Mouse (Mus musculus) layer of hippocampus, postnatal 10 days (tissue): Measurements from ENCODE around the gene Shc4. TPM values are rescaled to one million over a fixed set of nuclear protein-coding genes. Genes with fewer than 3 reads are reported as not detected.

Source experiments
- DNase-seq, 2 experiments: peaks; one replicate each; pipeline ENCODE4 v3.0.0; 2021; ENCODE audit warnings: low spot score in 2 of 2
- total RNA-seq, 2 experiments: library from RNA; stranded (reverse); gene quantifications; 2 replicates each; pipeline ENCODE4 v1.2.3; 2021

The Shc4 gene
- total RNA-seq, 2 experiments from 2014 or later = 6.5 to 6.8 TPM

DNA sequence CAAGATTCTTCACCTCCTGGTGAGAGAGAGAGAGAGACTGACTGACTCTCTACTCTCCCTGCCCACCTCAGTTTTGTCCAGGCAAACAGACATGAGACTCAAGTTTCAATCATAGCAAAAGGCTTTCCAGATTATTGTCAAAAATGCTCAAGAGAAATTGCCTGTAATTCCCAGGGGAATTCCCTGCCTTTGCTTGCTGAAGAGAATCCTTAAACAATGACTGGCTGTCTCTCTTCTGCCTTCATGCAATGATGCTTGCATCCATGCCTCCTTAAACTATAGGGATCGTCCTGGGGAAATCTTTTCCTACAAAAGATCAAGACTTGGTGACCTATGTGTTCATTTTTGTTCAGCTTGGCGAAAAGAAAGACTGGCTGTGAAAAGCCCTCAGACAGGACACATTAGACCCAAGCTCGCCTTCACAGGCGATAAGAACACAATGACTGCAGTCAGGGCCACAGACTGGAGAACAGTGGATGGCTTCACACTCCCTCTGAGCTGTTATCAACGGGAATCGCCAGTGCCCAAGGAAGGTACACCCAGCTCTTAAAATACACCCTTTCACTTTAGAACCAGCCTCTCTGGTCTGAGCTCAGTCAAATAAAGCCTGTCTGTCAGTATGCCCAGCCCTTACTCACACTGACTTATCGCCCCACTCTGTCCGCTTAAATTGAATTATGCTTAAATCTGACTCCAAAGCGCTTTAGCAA lies 38.4 kb downstream of the Shc4 start:
- no peak for DNase-seq

DNA sequence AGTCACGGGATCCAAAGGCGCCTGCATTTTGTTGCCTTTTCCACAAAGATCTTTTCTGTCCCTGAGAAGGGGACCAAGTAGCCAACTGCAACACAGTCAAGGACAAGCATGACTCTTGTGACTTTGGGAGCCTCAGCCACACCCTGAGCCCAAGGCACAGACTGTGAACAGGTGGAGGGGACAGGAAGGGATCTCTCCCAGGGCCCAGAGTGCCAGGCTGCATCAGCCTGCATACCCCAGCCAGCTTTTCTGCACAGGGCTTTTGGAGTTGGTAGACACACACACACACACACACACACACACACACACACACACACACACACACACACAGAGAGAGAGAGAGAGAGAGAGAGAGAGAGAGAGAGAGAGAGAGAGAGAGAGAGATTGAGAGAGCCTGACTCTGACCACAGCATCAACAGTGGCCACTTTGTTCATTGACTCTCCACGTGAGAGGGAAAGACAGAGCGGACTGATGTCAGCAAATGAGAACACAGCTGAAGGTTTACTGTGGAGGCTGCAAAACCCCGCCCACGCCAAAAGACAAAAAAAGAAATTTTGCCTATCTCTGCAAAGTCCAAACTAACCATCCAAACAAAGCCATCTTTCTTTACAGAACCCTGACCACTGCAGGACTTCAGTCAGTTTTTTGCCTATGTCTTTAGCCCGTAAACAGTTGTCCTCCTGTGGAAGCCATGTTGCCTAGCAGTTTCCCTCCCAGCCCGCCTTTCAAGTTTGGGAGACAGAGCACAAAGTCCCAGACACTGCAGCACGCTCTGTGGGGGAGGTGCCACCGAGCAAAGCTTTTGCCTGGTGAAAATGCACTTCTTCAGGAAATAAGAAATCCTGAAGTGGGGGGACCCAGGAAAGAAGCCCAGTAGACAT lies 39.1 kb downstream of the Shc4 start:
- peak in 1 of 2 experiments; percentile 23 for DNase-seq

DNA sequence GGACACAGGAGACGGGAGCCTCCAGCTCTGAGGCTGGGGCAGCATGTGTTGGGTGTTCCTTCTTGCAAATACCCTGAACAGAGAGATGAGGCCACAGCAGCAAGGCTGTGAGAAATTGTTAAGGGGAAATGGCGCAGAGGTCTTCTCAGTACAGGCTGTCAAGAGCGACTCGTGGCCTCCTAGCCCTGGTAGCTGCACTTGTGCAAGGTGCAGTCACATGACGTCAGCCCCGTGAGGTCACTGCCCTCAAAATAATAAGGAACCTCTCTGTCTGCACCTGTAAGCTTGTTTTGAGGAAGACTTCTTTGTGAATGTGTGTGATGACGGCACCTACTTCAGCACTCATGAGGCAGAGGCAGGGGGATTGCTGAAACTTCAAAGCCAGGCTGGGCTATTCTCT lies 40.1 kb downstream of the Shc4 start:
- no peak for DNase-seq

DNA sequence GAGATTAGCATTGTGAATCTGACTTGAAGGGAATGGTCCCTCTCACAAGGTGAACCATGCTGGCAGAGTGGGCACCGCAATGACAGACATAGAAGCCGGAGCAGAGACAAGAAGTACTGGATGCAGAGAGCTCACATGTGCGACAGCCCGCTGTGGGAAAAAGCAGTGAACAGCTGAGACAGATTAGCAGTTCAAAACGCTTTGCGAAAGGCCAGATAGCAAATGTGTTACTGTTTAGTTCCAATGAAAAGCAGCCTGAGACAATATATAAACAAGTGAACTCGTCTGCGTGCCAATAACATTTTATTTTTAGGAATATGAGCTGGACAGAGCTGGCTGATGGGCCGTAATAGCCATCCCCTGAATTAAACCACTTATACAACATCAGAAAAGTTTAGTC lies 42.1 kb downstream of the Shc4 start:
- DNase-seq = no peak

DNA sequence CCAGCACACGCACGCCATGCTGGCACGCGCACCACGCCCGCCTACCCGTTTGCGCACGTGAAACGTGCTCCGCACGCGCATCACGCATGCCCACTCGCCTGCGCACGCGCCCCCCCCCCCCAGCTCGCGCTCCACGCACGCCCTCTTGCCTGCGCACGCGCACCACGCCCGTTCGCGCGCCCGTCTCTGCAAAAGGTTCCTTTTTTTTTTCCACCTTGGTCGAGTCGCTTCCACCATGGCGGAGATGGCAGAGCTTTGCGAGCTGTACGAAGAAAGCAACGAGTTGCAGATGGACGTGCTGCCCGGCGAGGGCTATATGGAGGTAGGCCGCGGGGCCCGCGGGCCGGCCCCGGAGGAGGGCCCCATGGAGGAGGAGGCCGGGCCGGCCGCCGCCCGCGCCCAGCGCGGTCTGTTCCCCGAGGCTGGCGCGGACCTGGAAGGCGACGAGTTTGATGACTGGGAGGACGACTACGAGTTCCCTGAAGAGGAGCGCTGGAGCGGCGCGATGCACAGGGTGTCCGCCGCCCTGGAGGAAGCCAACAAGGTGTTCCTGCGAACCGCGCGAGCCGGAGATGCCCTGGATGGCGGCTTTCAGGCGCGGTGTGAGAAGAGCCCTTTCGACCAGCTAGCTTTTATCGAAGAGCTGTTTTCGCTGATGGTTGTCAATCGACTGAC lies 50.9 kb downstream of the Shc4 start, which contains the start of gene Eid1:
TSS of gene Eid1 (plus strand) at position 139 of the 675 bp plus-strand sequence.
- DNase-seq = peak; percentile 79 to 85

DNA sequence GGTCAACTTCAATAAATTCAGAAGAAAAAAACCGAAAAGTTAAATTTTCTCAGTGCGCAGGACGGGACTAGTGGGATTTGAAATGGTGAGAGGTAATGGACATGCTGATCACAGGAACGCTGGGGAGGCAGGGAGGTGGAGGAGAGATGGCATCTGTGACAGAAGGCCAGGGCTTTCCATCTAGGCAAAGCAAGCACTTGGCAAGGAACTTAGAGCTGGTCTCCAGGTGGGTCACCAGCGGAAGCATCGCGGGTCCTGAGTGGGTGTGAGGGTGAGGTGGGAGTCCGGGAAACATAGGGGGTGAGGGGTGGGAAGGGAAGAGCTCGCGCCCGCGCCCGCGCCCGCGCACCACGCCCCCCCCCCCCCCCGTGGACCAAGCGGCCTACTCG lies 51.4 kb downstream of the Shc4 start:
- DNase-seq = no peak

DNA sequence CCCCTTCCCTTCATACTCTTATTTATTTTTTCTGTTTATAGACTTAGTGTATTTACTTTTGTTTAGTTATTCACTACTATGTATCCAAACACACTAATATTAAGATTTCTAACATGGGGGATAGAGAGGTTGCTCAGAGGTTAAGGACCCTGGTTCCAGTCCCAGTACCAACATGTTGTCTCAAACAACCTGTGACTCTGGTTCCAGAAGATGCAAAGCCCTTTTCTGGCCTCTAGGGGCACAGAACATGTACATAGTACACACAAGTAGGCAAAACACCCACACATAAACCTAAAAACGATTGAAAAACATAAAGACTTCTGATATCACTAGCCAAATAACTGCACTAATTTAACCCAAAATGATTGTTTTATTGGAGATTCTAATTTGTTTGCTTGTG lies 53.1 kb downstream of the Shc4 start:
- no peak for DNase-seq

DNA sequence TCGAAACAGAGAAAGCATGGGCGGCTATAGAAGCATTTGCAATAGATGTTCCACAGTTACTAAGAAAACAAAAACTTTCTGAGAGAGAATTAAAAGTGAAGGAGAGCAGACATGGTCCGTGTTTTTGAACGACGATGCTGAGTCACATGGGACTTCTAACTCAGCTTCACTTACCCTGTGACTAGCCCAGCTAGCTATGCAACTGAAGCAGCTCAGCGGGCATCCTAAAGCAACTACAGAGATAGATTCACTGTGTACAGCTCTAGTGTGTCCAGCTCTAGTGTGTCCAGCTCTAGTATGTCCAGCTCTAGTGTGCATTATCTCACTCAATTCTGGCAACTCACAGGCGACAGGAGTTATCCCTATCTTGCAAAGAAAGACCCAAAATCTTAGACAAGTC lies 56.2 kb downstream of the Shc4 start:
- no peak for DNase-seq

DNA sequence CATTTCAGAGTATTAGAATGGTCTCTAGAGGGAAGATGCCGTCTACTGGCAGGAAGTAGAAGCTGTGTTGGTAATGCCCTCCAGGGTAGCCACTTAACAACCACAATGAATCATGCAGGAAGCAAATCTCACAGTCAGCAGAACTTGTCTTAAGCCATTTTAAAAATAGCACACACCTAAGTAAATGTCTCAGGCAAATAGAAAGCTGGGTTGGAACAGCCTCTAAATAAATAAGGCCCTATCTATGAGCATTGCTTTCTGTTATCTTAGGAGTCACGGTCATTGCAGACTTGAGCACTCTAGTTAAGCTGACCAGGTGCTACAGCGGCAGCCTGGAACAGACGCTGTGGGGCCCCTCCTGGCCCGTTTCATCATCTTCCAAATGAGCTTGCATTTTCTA lies 56.8 kb downstream of the Shc4 start:
- DNase-seq = no peak

DNA sequence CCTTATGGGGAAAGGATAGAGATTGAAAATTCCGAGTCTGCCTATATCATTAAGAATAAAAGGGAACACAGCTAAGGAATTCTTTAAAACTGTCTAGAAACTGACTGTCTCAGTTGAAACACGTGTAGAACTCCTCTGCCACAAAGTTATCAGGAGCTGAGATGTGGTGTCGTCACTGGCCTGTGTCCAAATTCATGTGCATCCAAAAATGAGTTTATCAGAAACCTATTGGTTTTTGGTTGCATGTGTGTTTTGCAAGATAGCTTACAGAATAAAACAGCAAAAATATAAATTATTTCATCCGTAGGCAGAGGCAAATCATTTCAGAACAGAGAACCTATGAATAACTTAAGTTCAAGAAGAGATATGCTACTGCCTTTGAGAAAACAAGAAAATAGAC lies 57.3 kb downstream of the Shc4 start:
- no peak for DNase-seq

DNA sequence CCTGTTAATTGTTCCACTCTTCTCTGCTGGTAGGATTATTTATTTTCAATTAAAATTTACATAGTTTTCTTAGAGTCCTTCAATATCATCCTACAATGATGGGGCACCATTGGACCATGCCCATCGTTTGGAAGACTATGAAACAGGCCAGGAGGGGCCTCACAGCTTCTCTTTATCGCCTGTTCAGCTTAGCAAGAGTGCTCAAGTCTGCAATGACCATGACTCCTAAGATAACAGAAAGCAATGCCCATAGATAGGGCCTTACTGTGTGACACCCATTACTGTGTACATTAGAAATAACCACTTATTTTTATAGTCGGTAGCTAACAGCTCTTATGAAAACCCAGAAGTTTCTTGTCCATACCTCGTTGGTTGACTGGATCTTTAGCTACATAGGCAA lies 58.0 kb downstream of the Shc4 start:
- DNase-seq = no peak

DNA sequence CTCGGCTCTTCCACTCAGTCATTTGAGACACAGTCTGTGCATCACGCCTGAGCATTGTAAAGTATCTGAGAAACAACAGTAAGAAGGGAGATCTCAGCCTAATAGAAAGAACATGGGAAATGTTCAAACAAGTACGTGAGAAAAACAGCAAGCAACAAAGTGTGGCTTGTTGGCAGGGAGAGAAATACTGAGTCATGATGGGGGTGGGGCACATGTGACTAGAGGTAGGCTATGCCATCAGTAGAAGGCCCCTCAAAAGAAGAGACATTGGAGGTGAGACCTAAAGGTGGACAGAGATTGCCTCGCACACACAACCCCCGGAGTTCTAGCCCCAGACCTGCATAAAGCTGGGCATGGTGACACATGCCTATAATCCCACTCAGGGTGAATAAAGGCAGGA lies 58.7 kb downstream of the Shc4 start:
- no peak for DNase-seq

DNA sequence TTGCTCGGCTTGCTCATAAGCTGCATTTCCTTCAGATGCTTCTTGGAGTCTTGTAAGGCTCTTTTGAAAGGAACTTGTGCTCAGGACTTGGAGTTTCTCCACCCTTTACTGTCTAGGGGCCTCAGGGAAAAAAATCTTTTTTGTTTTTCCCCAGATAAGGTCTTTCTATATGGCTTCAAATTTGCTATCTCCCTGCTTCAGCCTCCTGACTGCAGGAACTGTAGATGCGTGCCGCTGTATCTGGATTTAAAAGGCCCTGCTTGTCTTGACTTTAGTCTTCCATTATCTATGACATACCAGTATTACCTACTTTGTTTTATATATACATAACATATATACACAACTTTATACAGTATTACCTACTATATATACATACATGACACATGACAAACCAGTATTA lies 61.4 kb downstream of the Shc4 start:
- no peak for DNase-seq

DNA sequence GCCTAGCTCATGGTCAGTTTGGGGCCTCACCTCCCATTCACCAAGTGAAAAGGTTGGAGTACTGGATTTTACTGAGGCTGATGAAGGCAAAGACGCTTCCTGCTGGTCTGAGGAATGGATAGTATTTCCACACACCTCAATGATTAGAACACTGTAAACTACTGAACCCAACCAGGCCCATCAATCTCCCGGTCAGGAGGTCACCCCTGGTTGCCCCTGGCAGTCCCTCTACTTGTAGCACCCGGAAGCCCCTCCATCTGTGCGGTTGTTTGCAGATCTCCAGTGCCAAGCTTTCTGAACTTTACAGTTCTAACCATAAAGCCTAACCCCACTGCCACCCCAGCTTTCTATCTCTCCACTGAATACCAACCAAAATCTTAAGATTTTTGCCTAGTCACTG lies 62.8 kb downstream of the Shc4 start:
- no peak for DNase-seq

DNA sequence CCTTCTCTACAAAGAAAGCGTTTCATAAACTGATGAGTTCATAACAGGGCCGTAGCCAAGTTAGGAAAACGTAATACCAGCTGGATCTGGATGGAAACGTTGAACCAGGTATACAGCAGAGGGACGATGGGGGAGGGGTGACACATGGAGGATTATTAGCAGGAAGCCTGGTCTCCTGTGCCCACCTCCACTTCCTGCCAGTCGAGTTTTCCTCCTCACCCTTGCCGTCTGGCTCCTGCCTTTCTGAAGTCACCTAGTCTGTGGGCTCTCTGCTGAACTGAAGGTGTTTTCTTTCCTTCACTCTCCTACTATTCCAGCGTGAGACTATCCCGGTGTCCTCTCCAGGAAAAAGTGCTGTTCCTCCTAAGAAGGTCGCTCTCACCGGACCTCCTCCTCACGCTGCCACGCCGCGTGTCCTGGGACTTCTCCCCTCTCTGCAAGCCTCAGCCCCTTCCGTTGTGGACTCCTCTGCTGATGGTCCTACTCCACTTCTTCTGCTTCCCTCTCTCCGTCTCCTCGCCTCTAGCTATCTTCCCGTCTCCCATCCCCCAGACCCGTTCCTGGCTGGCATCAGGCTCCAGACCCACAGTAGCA lies 63.3 kb downstream of the Shc4 start:
- DNase-seq = peak in 1 of 2 experiments; percentile 16

DNA sequence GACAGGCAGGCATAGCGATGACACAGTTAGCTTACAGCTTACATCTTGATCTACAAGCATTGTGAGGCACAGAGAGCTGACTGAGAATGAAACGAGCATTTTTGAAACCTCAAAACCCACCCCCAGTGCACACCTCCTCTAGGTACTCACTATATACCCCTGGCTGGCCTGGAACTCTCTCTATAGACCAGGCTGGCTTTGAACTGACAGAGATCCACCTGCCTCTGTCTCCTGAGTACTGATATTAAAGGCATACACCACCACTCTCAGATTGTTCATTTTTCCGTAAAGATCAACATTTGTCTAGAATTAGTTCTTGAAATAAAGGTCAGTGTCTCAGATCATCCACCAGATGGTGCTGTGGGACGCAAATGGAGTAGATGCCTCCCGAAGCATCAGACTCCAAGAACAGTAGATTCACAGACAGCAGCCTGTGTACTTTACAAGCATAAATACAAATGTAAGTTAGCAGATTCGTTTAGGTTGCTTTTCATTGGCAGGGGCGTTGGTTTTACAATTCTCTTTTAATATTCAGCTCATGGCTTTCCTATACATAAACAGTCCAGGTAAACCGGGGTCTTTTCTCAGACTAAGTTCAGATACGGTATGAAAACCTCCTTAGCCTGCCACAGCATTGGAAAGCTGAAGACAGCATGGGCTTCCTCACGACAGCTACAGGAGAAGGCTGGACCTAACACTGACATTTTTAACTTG lies 64.0 kb downstream of the Shc4 start:
- peak; percentile 78 to 80 for DNase-seq

DNA sequence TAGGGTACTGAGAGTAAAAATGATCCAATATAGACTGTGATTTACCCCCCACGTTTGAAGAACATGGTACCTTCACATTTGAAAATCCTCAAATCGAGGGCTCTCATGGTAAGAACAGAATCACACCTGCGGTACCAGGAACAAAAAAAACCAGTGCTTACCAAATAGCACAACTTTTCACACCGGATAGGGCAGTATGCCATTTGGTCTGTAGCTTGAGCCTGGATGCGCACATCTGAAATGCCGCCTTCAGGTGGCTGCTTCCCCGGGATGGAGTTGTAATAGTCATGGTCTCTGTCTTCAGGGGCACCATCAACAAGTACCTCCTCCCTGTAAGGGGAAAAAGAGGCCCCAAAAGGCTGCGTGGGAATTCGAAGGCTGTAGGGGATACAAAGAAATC lies 68.6 kb downstream of the Shc4 start:
- DNase-seq = no peak

DNA sequence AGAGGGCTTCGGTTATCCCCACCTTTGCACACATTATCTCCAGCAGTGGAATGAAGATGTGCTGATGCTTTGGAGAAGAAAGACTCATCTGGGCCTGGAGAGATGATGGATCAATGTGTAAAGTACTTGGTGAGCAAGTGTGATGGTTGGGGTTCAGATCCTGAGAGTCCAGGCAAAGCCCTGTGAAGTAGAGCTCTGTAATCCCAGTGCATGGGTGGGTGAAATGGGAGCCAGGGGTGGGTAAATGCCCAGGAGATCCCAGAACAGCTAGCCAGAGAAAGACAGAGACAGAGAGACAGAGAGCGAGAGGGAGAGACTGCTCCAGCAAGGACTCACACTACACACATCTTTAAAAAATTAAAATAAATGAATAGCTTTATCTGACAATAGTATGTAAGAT lies 70.7 kb downstream of the Shc4 start:
- no peak for DNase-seq

DNA sequence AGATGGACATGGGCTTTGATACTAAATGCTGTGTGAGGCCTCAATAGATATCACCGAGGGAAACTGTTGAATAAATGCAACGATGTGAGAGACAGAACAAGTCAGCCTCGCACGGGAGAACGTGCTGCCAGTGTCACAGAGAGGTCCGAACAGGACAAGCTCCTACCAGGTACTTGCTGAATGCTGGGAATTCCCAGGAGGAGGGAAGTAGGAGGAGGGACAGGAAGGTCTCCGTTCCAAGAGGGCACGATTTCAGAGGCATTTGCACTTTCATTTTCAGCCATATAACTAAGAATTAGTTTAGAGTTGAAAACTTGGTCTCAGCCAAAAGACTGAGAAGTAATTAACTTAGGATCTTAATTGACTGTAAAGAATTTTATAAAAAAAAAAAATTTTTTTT lies 72.4 kb downstream of the Shc4 start:
- no peak for DNase-seq

DNA sequence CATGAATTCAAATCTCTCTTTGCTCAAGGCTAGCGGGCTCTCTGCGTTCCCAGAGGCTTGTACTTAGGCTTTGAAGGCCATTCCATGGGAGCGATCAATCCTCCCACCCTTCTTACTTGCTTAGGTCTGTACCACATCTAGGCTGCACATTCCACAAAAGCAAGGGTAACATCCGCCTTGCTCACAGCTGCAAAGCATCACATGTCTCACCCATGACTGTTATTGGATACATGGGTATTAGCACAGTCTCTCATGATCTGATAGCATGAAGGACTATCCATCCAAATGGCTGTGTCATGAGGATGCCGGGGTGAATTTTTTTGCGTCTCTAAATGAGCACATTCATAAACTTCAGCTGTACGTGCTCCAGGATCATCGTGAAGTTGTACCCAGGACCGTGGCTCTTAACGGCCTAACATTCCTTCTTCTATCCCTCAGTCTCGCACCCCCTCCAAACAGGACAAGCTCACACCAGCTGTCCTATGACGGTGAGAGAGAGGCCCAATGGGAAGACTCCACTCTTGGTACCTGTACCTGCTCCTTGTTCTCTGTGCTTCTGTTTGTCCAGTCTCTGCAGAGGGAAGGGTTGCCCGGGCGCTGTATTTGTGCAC lies 73.1 kb downstream of the Shc4 start:
- DNase-seq = no peak

DNA sequence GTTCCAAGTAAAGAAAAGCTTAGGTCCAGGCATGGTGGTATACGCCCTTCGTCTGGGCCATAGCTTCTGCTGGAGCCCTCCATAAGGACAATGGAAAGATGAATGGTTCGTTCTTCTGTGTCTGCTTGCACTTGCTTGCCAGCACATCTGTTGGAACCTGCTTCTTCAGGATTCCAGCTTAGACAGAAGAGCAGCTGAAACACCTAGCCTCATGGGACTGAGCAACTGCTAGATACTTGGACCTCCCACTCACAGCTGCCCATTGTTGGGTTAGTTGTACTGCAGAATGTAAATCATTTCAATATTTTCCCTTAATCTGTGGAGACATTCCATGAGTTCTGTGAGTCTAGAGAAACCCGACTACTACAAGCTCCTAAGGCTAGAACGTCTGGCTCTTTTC lies 73.9 kb downstream of the Shc4 start:
- DNase-seq = no peak
